Mouse (Mus musculus) liver, embryonic 16.5 days (tissue): Measurements from ENCODE around the gene Cacng2. TPM values are rescaled to one million over a fixed set of nuclear protein-coding genes. Genes with fewer than 3 reads are reported as not detected.

ENCODE experiments used
- ATAC-seq: fragments of 200-750 bp; cut with Nextera tagmentation; 2 replicates; pipeline ENCODE4 v1.8.0; 2017; ENCODE audit warnings: low read depth, mild to moderate bottlenecking, moderate number of reproducible peaks, moderate library complexity
- H3K27ac ChIP-seq: fragments of 300-500 bp; sonication (generic); 2 replicates; pipeline ENCODE4 v1.5.1; 2014; ENCODE audit warnings: mild to moderate bottlenecking, low read length
- H3K27me3 ChIP-seq: fragments of 300-500 bp; sonication (generic); 2 replicates; pipeline ENCODE4 v1.6.1; 2014; ENCODE audit warnings: low read depth, low read length, mixed read lengths; ENCODE audit not compliant: control insufficient read depth, insufficient read depth
- H3K36me3 ChIP-seq: fragments of 300-500 bp; sonication (generic); 2 replicates; pipeline ENCODE4 v1.6.1; 2014; ENCODE audit warnings: mild to moderate bottlenecking; ENCODE audit not compliant: control insufficient read depth, insufficient read depth
- H3K4me1 ChIP-seq: fragments of 300-500 bp; sonication (generic); 2 replicates; pipeline ENCODE4 v1.6.1; 2014; ENCODE audit warnings: low read depth, low read length, mixed read lengths; ENCODE audit not compliant: control insufficient read depth
- H3K4me2 ChIP-seq: fragments of 300-500 bp; sonication (generic); 2 replicates; pipeline ENCODE4 v1.6.1; 2014; ENCODE audit warnings: low read depth, low read length, mixed read lengths
- H3K4me3 ChIP-seq: fragments of 300-500 bp; sonication (generic); 2 replicates; pipeline ENCODE4 v1.5.1; 2014; ENCODE audit warnings: low read depth, mild to moderate bottlenecking, low read length
- H3K9ac ChIP-seq: fragments of 300-500 bp; sonication (generic); 2 replicates; pipeline ENCODE4 v1.6.1; 2014; ENCODE audit warnings: low read depth, low read length
- H3K9me3 ChIP-seq: fragments of 300-500 bp; sonication (generic); replicated peaks from 2 replicates; pipeline ENCODE4 v1.6.1; 2016; ENCODE audit warnings: low read length; ENCODE audit not compliant: control insufficient read depth
- WGBS: fragments of 180-500 bp; shearing (Covaris S2); extraction: QIAGEN DNeasy Blood & Tissue Kit; methylation state at CpG from one replicate; pipeline ENCODE4 v1.1.7; 2014; ENCODE audit not compliant: insufficient replicate concordance; 5-methylcytosine and 5-hydroxymethylcytosine counted together
- polyA plus RNA-seq: library from polyadenylated mRNA; unstranded; fragments of >200 nt; fragmentation: Nextera tagmentation; extraction: Ambion mirVana; gene quantifications from 2 replicates; pipeline ENCODE4 v1.2.1, GENCODE M21; 2015

Cacng2 gene
- polyA plus RNA-seq, 1 experiment from 2014 or later = not detected

- under 1% methylated on average over 39 of the region's 39 CpGs for WGBS
- no peak within 1 kb of the TSS for H3K27ac ChIP-seq
- peak within 1 kb of the TSS; percentile 82 for H3K4me2 ChIP-seq
- H3K4me3 ChIP-seq = peak within 1 kb of the TSS; percentile 60
- H3K27me3 ChIP-seq = peaks cover 21% of the 10 kb centered on the region
- H3K9ac ChIP-seq = peak within 1 kb of the TSS; percentile 37; the same call in 1 of the 2 replicates
- H3K9me3 ChIP-seq = no peaks in the 10 kb centered on the region
- H3K36me3 ChIP-seq = peaks cover 31% of the 10 kb centered on the region
- ATAC-seq = peak; percentile 87
- H3K4me1 ChIP-seq = peaks cover 20% of the 10 kb centered on the region
These were observed 163.4 kb downstream of the Cacng2 start, which contains the start of gene Foxred2 for GRCm38 (mm10) chr15:77956404-77956901. Gene Foxred2 (minus strand): TSS chr15:77956722.

DNA sequence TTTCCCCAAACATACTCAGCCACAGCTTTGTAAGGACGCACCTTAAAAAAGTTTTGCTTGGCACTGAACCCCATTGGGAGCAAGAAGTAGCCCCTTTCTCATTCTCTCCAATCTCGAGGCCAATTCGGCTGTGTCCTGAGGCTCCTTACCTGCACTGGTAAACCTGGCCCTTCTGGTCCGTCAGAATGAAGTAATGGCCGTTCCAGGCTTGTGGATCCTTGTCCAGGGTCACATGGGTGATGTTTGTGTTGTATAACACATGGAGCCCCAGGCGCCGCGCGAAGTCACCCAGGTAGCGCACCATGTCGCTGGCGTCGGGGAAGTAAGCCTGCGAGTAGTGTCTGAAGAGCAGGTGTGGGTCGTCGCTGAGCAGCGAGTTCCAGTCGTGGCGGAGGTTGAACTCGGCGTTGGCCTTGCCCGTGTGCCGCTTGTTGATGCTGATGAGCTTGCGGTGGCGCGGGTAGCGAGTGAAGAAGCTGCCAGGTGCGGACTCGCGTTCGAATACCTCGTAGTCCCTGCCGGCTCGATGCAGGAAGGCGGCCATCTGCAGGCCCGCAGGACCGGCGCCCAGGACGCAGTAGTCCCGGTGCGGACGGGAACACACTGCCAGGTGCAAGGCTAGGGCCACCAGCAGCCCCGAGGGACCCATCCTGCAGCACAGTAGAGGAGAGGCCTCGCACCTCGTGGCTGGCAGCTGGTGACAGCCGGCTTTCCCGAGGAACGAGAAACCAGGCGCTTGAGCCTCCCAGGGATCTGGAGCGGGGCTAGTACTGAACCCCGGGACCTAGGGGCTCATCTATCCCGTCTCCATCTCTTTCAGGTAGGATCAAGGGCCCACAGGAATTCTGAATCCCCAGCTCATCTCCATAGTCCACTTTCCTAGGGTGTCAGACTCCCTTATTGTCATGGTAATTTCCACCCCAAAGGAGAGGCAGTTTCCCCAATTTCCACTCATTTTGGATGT, 164.1 kb downstream of the Cacng2 start:
- Histone ChIP-seq H3K4me3 (peak overlapping the region; percentile 60), H3K36me3 (peaks cover 24% of the 10 kb centered on the region), H3K4me2 (peak overlapping the region; percentile 82), H3K9ac (peak overlapping the region; percentile 37; the same call in 1 of the 2 replicates), H3K9me3 (no peaks in the 10 kb centered on the region), H3K27me3 (peaks cover 21% of the 10 kb centered on the region), H3K27ac (no peak overlapping the region), H3K4me1 (peaks cover 20% of the 10 kb centered on the region)
- peak; percentile 12; the same call in 1 of the 2 replicates for ATAC-seq
- 16% methylated on average over 52 of the region's 52 CpGs for WGBS

DNA sequence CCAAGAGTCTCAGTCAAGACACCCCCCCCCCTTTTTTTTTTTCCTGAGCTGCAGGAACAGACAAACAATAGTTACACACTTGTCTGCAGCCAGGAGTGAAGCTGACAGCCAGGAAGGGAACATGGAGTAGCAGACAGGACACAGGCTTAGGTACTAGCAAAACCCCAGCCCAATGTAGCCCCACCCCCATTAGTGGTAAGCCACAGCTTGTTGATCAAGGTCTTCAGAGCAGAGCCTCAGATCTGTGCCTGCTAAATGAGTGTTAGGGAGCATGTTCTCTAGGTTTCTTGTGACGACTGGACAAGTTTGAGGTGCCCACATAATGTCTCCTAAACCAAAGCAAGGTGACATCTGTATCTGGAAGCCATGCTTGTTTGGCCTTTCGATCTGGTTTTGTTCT, 165.5 kb downstream of the Cacng2 start:
- ATAC-seq = no peak
- Histone ChIP-seq H3K9me3 (no peaks in the 10 kb centered on the region), H3K4me2 (no peak overlapping the region), H3K4me3 (no peak overlapping the region), H3K9ac (no peak overlapping the region), H3K4me1 (peaks cover 20% of the 10 kb centered on the region), H3K27ac (no peak overlapping the region), H3K27me3 (peaks cover 21% of the 10 kb centered on the region), H3K36me3 (peaks cover 11% of the 10 kb centered on the region)
- WGBS = 57% methylated on average over 2 of the region's 2 CpGs

DNA sequence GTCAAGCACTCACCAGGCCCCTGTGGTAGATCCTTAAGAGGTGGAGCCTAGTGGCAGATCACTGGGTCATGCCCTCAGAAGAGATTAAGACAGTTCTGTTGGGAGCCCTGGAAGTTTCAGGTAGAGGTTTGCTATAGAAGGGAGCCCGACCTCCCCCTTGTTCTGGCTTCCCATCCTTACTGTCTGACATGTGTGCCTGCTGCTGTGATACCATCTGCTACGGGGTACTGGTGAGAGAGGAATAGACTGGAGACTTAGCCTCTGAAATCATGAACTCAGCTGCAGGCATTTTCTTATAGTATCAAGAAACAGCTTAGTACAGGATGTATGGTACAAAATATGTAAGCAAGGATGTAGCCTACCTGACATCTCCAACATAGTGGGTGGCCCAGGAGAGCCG, 166.9 kb downstream of the Cacng2 start:
- peaks cover 20% of the 10 kb centered on the region for H3K4me1 ChIP-seq
- WGBS = 66% methylated on average over 3 of the region's 3 CpGs
- H3K9me3 ChIP-seq = no peaks in the 10 kb centered on the region
- H3K27ac ChIP-seq = no peak overlapping the region
- H3K36me3 ChIP-seq = no peaks in the 10 kb centered on the region
- ATAC-seq = no peak
- peaks cover 21% of the 10 kb centered on the region for H3K27me3 ChIP-seq
- no peak overlapping the region for H3K4me3 ChIP-seq
- no peak overlapping the region for H3K4me2 ChIP-seq
- H3K9ac ChIP-seq = no peak overlapping the region

DNA sequence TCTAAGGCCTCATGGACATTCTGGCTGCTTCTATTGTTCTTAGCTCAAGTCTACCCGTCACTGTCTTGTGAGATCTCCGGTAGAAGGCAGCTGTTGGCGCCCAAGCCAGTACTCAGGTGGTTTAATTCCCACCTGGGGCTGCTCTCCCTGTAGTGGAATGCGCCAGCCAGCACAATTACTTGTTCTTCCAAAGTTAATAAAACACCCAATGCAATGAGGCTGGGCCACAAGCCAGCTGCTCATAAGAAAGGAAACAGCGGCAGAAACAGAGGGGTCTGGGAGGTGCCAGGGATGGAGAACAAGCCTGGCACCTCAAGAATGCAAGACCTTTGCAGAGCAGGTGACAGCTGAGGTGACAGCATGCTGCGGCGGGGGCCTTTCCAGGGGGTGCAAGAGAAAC, 170.8 kb downstream of the Cacng2 start:
- Histone ChIP-seq H3K9ac (no peak overlapping the region), H3K36me3 (no peaks in the 10 kb centered on the region), H3K4me2 (no peak overlapping the region), H3K27ac (no peak overlapping the region), H3K4me3 (no peak overlapping the region), H3K9me3 (no peaks in the 10 kb centered on the region), H3K27me3 (peaks cover 1% of the 10 kb centered on the region; the same call in 1 of the 2 replicates), H3K4me1 (no peaks in the 10 kb centered on the region)
- ATAC-seq = no peak
- WGBS = 72% methylated on average over 7 of the region's 7 CpGs

GRCm38 (mm10) chr15:77945711-77946110, 174.1 kb downstream of the Cacng2 start:
- no peaks in the 10 kb centered on the region for H3K4me1 ChIP-seq
- no peaks in the 10 kb centered on the region for H3K9me3 ChIP-seq
- no peak overlapping the region for H3K4me2 ChIP-seq
- no peak overlapping the region for H3K27ac ChIP-seq
- peak; percentile 41; the same call in 1 of the 2 replicates for ATAC-seq
- 44% methylated on average over 4 of the region's 4 CpGs for WGBS
- H3K36me3 ChIP-seq = no peaks in the 10 kb centered on the region
- no peak overlapping the region for H3K4me3 ChIP-seq
- no peaks in the 10 kb centered on the region for H3K27me3 ChIP-seq
- H3K9ac ChIP-seq = no peak overlapping the region

Other genes starting within 250 kb of the Cacng2 start
- gene Txn2, start 191.0 kb downstream of the Cacng2 start, polyA plus RNA-seq = 177 and 180 TPM in 2 replicates
- gene Foxred2, start 163.3 kb downstream of the Cacng2 start, polyA plus RNA-seq = 1.1 and 1.2 TPM in 2 replicates
- 119 and 125 TPM in 2 replicates for gene Eif3d, start 149.2 kb downstream of the Cacng2 start, polyA plus RNA-seq
- 26.6 and 27.8 TPM in 2 replicates for gene Ift27, start 54.1 kb upstream of the Cacng2 start, polyA plus RNA-seq
- gene Pvalb, start 86.4 kb upstream of the Cacng2 start, polyA plus RNA-seq = not detected in 2 replicates
- 47.8 and 49.9 TPM in 2 replicates for gene Ncf4, start 124.8 kb upstream of the Cacng2 start, polyA plus RNA-seq
- 1.3 and 1.9 TPM in 2 replicates for gene Csf2rb2, start 185.7 kb upstream of the Cacng2 start, polyA plus RNA-seq
- gene Csf2rb, start 205.7 kb upstream of the Cacng2 start, polyA plus RNA-seq = 5.7 and 7.1 TPM in 2 replicates